Mouse (Mus musculus) midbrain, embryonic 13.5 days (tissue): ENCODE data around the gene Zfp866. TPM values are rescaled to one million over a fixed set of nuclear protein-coding genes. Genes with fewer than 3 reads are reported as not detected.
A peak's percentile ranks its signal among the peaks of the same experiment; 100 is the strongest.

Source experiments
- ATAC-seq: fragments of 200-750 bp; cut with Nextera tagmentation; 2 replicates; pipeline ENCODE4 v1.8.0; 2017; ENCODE audit warnings: mild to moderate bottlenecking, moderate TSS enrichment, moderate library complexity
- H3K27ac ChIP-seq: fragments of 300-500 bp; sonication (generic); 2 replicates; pipeline ENCODE4 v1.5.1; 2015; ENCODE audit warnings: inconsistent platforms, mild to moderate bottlenecking, moderate library complexity
- H3K27me3 ChIP-seq: fragments of 300-500 bp; sonication (generic); 2 replicates; pipeline ENCODE4 v1.6.1; 2015; ENCODE audit warnings: mild to moderate bottlenecking, inconsistent platforms
- H3K36me3 ChIP-seq: fragments of 300-500 bp; sonication (generic); 2 replicates; pipeline ENCODE4 v1.6.1; 2015; ENCODE audit warnings: mild to moderate bottlenecking, inconsistent platforms
- H3K4me1 ChIP-seq: fragments of 300-500 bp; sonication (generic); replicated peaks from 2 replicates; pipeline ENCODE4 v1.6.1; 2015; ENCODE audit warnings: inconsistent platforms
- H3K4me2 ChIP-seq: fragments of 300-500 bp; sonication (generic); replicated peaks from 2 replicates; pipeline ENCODE4 v1.6.1; 2015; ENCODE audit warnings: moderate library complexity, mild to moderate bottlenecking, inconsistent platforms
- H3K4me3 ChIP-seq: fragments of 300-500 bp; sonication (generic); replicated peaks from 2 replicates; pipeline ENCODE4 v1.5.1; 2015; ENCODE audit warnings: mild to moderate bottlenecking, inconsistent platforms
- H3K9ac ChIP-seq: fragments of 300-500 bp; sonication (generic); replicated peaks from 2 replicates; pipeline ENCODE4 v1.6.1; 2015; ENCODE audit warnings: mild to moderate bottlenecking, inconsistent platforms
- H3K9me3 ChIP-seq: fragments of 300-500 bp; sonication (generic); 2 replicates; pipeline ENCODE4 v1.6.1; 2016; ENCODE audit warnings: mild to moderate bottlenecking, inconsistent platforms
- WGBS: fragments of 180-500 bp; shearing (Covaris S2); methylation state at CpG from one replicate; pipeline ENCODE4 v1.1.7; 2015; 5-methylcytosine and 5-hydroxymethylcytosine counted together
- polyA plus RNA-seq: library from polyadenylated mRNA; unstranded; fragments of >200 nt; fragmentation: Nextera tagmentation; extraction: Ambion mirVana; gene quantifications from 2 replicates; pipeline ENCODE4 v1.2.1, GENCODE M21; 2015

Gene Zfp866
- 49.1 and 51.7 TPM in 2 replicates for polyA plus RNA-seq

DNA sequence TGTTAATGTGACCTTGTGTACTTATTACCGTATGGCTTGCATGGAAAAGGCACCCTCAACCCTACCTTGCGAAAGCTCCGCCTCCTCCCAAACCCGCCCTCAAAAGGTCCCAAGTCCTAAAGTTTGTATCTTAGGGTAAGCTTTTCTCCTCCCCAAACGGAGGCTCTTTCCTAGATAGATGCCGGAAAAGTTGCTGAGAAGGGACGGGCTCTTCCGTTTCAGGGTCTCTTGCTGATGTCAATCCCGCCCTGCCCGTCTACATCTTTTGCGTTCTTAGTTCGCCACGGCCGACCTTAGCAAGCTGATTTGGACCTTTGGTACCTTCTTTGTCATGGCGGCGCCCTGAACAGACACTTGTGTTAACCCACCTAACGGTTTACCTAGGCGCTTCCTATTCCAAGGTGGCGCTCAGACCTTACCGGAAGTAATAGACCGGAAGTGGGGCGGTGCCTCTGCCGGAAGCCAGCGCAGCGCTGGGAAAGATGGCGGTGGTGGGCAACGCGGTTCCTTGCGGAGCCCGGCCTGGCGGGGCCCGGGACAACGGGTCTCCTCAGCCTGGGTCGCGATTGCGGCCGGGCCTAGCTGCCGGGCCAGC, at the start of gene Zfp866, which contains the start of gene Atp13a1:
Gene Zfp866, minus strand, starts transcription at position 406 of the 595 bp plus-strand sequence.
Gene Atp13a1, plus strand, starts transcription at position 391 of the 595 bp plus-strand sequence.
- Histone ChIP-seq H3K4me3 (peak within 1 kb of the TSS; percentile 100), H3K4me2 (peak within 1 kb of the TSS; percentile 82), H3K4me1 (peaks cover 27% of the 10 kb centered on the region), H3K9ac (peak within 1 kb of the TSS; percentile 99), H3K27ac (peak within 1 kb of the TSS; percentile 82), H3K27me3 (no peaks in the 10 kb centered on the region), H3K9me3 (no peaks in the 10 kb centered on the region), H3K36me3 (peaks cover 27% of the 10 kb centered on the region)
- ATAC-seq, result peak; percentile 97
- WGBS, result under 1% methylated on average over 38 of the region's 38 CpGs

DNA sequence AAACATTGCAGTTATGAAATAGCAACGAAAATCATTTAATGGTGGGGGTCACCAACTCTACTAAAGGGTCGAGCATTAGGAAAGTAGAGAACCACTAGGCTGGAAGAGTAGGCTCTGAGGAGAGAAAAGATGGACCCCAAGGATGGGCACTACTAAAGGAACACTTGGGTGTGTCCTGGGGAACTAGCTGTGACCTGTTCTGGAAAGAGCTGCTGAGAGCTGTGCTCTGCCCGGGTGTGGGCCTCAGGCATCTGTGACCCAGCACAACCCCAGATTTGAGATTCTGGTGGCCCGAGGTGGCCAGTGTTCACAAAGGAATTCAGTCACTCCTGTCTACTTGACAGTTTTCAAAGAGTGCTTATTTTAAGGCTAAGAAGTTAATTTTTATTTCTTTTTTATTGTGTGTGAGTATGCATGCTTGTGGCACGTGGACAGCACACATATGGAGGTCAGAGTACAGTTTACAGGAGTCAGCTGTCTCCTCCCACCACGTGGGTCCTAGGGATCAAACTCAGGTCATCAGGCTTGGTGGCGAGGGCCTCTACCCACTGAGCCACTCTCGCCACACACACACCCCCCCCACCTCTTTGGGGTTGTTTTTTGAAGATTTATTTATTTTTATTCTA, 46.2 kb upstream of the Zfp866 start:
- no peak for ATAC-seq

DNA sequence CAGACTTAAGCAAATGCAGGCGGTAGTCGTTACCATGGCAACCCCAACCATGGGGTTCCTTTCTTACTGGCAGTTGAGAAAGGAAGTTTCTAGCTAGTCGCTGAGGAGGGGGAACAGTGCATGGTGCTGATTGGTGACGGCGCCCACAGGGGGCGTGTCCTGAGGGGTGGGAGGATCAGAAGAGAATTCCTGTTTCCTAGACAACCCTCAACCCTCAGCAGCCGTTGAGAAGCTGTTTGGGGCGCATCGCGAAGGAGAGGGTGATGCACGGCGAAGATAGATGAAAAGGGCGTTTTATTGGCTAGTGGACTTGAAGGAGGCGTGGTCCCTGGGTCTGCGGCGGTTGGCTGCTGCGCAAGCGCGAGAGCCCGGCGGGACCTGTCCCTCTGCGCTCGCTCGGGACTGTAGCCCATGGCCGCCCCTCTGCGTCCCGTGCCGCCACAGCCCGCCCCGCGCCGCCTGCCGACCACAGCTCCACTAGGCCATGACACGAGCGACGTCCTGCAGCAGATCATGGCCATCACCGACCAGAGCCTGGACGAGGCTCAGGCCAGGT, 41.4 kb upstream of the Zfp866 start, which contains the start of gene Pbx4:
Gene Pbx4, plus strand, starts transcription at position 194 of the 556 bp plus-strand sequence.
- Histone ChIP-seq H3K36me3 (peaks cover 28% of the 10 kb centered on the region), H3K4me2 (peak within 1 kb of the TSS; percentile 80), H3K27me3 (no peaks in the 10 kb centered on the region), H3K9ac (peak within 1 kb of the TSS; percentile 77), H3K4me1 (peaks cover 25% of the 10 kb centered on the region), H3K4me3 (peak within 1 kb of the TSS; percentile 76), H3K9me3 (no peaks in the 10 kb centered on the region), H3K27ac (peak within 1 kb of the TSS; percentile 89)
- peak; percentile 99 for ATAC-seq
- under 1% methylated on average over 38 of the region's 38 CpGs for WGBS

More for the DNA sequence above, 46.2 kb upstream of the Zfp866 start:
- H3K4me3 ChIP-seq, result no peak overlapping the region
- H3K27ac ChIP-seq, result no peak overlapping the region
- WGBS, result 88% methylated on average over 8 of the region's 8 CpGs
- peaks cover 16% of the 10 kb centered on the region for H3K4me1 ChIP-seq
- H3K27me3 ChIP-seq, result no peaks in the 10 kb centered on the region
- no peak overlapping the region for H3K4me2 ChIP-seq
- no peaks in the 10 kb centered on the region for H3K9me3 ChIP-seq
- H3K36me3 ChIP-seq, result peaks cover 32% of the 10 kb centered on the region
- no peak overlapping the region for H3K9ac ChIP-seq

DNA sequence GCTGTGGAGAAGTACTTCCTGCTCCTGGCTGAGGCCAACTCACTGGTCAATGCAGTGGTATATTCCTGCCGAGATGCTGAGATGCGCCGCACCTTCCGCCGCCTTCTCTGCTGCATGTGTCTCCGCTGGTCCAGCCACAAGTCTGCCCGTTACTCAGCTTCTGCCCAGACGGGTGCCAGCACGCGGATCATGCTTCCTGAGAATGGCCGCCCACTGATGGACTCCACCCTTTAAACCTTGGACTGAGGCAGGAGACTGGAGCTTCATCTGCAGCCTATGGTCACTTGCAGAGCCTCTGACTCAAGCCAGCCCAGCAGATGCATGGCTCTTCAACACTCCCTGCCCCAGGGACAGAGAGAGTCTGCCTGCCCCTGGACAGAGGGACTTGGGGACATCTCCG, 35.4 kb upstream of the Zfp866 start:
- 92% methylated on average over 12 of the region's 12 CpGs for WGBS
- Histone ChIP-seq H3K9ac (no peak overlapping the region), H3K9me3 (no peaks in the 10 kb centered on the region), H3K27me3 (peaks cover 19% of the 10 kb centered on the region), H3K27ac (no peak overlapping the region), H3K4me1 (peaks cover 43% of the 10 kb centered on the region), H3K4me2 (no peak overlapping the region), H3K36me3 (peaks cover 45% of the 10 kb centered on the region), H3K4me3 (no peak overlapping the region)
- ATAC-seq, result no peak

DNA sequence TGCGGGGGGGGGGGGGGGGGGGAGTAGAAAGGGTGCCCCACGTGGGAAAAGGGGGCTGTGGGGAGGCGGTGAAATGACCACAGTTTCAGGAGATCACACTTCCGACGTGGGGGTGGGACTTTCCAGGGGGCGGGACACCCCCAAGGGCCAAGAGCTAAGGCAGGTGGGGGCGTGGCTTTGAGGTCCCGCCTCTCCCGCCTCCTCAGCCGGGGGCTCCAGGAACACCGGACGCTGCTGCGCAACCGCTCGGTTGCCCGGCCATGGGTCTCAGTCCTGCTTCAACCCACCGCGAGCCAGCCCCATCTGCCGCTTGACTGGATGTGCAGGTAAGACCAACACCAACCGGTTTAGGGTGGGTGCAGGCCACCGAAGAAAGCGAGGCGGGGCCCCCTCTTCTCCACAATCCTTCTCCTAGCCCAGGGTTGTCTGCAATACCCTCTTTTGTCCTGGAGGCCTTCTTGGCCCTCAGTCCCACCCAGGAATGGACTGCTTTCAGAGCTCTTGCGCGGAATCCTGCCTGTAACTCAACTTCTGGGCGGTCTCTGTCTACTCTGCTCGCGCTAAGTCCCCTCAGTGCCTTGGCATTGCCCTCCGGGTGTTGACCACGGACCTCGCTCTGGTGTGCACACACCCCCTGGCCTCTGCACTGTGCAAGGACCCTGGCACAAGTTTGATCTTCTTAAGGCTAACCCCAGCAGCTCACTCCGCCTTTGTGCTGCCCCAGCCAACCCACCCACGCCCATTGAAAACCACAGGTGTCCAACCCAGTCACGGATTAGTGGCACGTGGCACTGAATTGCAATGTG, 31.6 kb upstream of the Zfp866 start, which contains the start of gene Lpar2:
Gene Lpar2, plus strand, starts transcription at position 44 of the 806 bp plus-strand sequence.
- Histone ChIP-seq H3K4me3 (peak within 1 kb of the TSS; percentile 62), H3K4me2 (peak within 1 kb of the TSS; percentile 78), H3K36me3 (peaks cover 53% of the 10 kb centered on the region), H3K4me1 (peaks cover 41% of the 10 kb centered on the region), H3K9me3 (no peaks in the 10 kb centered on the region), H3K27me3 (peaks cover 29% of the 10 kb centered on the region), H3K9ac (peak within 1 kb of the TSS; percentile 78), H3K27ac (peak within 1 kb of the TSS; percentile 79)
- ATAC-seq, result peak; percentile 84
- WGBS, result under 1% methylated on average over 32 of the region's 35 CpGs

DNA sequence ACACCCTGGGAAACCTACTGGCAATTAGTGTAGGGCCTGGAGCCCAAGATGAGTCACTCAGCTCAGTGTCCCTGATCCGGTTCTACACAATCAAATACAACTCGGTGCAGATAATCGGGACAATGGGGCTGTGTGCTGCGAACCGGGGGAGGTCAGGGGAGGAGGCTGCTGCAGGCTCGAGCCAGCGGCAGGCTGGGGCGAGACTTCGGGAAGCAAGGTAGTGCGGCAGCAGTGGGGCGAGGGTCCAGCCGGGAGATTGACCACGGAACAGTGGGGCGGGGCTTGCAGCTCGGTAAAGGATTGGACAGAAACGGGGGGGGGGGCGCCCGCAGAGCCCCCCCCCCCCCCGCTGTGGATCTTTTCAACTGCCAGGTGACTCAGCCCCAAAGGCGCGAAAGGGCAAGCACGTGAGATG, 31.0 kb upstream of the Zfp866 start:
- ATAC-seq, result peak; percentile 70
- peak overlapping the region; percentile 78 for H3K9ac ChIP-seq
- H3K36me3 ChIP-seq, result peaks cover 54% of the 10 kb centered on the region
- H3K4me2 ChIP-seq, result peak overlapping the region; percentile 78
- no peaks in the 10 kb centered on the region for H3K9me3 ChIP-seq
- WGBS, result 0% methylated on average over 12 of the region's 22 CpGs
- H3K27me3 ChIP-seq, result peaks cover 29% of the 10 kb centered on the region
- H3K4me1 ChIP-seq, result peaks cover 41% of the 10 kb centered on the region
- H3K4me3 ChIP-seq, result peak overlapping the region; percentile 62
- peak overlapping the region; percentile 79 for H3K27ac ChIP-seq

DNA sequence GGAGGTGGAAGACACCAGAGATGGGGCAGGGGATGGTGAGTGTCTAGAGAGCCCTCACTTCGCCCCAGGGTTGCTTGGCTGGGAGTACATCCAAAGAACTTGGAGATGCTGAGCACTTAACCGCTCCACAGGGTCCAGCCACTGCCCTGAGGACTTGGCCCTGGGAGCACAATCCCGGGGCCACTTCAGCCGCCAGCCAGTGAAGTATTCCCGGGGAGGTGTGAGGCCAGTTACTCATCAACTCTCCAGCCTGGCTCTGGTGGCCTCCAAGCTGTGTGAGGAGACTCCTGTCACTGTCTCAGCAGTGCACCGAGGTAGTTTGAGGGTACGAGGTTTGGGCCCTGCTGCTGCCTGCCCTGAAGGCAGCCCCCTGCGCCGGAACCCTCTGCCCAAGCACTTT, 29.5 kb upstream of the Zfp866 start:
- 91% methylated on average over 9 of the region's 9 CpGs for WGBS
- Histone ChIP-seq H3K9ac (no peak overlapping the region), H3K27me3 (peaks cover 25% of the 10 kb centered on the region), H3K27ac (no peak overlapping the region), H3K4me2 (no peak overlapping the region), H3K4me3 (no peak overlapping the region), H3K4me1 (peaks cover 39% of the 10 kb centered on the region), H3K36me3 (peaks cover 58% of the 10 kb centered on the region), H3K9me3 (no peaks in the 10 kb centered on the region)
- no peak for ATAC-seq

DNA sequence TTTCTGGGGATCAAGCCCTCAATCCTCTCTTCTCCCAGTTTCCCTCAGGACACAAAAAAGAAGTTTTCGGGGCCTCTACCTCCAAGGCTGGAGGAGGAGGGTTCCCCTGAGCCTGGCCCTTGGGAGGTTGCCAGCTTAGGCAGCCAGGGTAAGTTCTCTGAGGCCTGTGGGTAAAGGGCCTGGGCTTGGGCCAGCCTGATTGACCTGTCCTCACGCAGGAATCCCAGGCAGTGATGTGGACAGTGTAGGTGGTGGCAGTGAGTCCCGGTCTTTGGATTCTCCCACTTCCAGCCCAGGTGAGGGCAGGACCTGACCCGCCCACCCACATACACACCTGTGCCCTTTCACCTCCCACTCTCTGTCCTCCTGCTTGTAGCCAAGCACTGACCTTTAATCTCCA, 24.4 kb upstream of the Zfp866 start:
- 96% methylated on average over 4 of the region's 4 CpGs for WGBS
- Histone ChIP-seq H3K27me3 (peaks cover 1% of the 10 kb centered on the region), H3K36me3 (peaks cover 87% of the 10 kb centered on the region), H3K4me3 (no peak overlapping the region), H3K9me3 (no peaks in the 10 kb centered on the region), H3K27ac (no peak overlapping the region), H3K9ac (no peak overlapping the region), H3K4me1 (peaks cover 3% of the 10 kb centered on the region; the same call in 1 of the 2 replicates), H3K4me2 (no peak overlapping the region)
- no peak for ATAC-seq

DNA sequence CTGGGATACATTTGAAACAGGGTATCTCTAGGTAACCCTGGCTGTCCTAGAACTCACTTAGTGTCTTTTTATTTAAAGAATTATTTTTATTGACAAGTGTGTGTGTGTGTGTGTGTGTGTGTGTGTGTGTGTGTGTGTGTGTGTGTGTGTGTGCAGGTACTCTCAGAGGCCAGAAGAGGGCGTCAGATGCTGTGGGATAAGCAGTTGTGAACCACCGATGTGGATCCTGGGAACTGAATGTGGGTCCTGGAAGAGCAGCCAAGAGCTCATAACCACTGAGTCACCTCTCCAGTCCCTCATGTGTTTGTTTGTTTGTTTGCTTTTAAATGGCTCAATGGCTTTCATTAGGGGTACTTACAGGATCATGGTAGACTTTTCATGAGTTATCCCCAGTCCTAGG, 23.9 kb upstream of the Zfp866 start:
- H3K9me3 ChIP-seq, result no peaks in the 10 kb centered on the region
- H3K4me1 ChIP-seq, result peaks cover 8% of the 10 kb centered on the region; the same call in 1 of the 2 replicates
- H3K9ac ChIP-seq, result no peak overlapping the region
- no peak overlapping the region for H3K27ac ChIP-seq
- no peaks in the 10 kb centered on the region for H3K27me3 ChIP-seq
- no peak for ATAC-seq
- H3K4me3 ChIP-seq, result no peak overlapping the region
- H3K36me3 ChIP-seq, result peaks cover 84% of the 10 kb centered on the region
- H3K4me2 ChIP-seq, result no peak overlapping the region
- 80% methylated on average over 2 of the region's 2 CpGs for WGBS

DNA sequence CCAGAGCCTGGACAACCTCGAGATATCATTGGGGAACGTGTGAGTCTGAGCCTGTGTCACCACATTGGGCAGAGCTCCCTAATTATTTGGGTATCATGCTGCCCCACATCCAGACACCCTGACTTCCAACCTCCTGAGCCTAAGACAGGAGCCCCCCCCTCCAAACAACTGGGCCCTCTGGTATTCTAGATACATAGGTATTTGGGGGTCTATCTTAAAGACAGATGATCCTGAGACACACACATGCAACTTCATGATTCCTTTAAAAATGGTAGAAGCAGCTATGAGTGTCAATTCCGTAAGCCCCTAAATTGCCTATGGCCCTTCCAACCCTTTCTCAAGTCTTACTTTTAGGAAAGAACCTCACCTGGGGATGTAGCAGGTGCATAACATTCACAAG, 18.8 kb upstream of the Zfp866 start:
- 72% methylated on average over 3 of the region's 3 CpGs for WGBS
- Histone ChIP-seq H3K36me3 (peaks cover 75% of the 10 kb centered on the region), H3K4me2 (peak overlapping the region; percentile 83), H3K27ac (peak overlapping the region; percentile 11; the same call in 1 of the 2 replicates), H3K9ac (peak overlapping the region; percentile 28; the same call in 1 of the 2 replicates), H3K4me3 (peak overlapping the region; percentile 55; the same call in 1 of the 2 replicates), H3K9me3 (no peaks in the 10 kb centered on the region), H3K4me1 (peaks cover 25% of the 10 kb centered on the region), H3K27me3 (no peaks in the 10 kb centered on the region)
- no peak for ATAC-seq

DNA sequence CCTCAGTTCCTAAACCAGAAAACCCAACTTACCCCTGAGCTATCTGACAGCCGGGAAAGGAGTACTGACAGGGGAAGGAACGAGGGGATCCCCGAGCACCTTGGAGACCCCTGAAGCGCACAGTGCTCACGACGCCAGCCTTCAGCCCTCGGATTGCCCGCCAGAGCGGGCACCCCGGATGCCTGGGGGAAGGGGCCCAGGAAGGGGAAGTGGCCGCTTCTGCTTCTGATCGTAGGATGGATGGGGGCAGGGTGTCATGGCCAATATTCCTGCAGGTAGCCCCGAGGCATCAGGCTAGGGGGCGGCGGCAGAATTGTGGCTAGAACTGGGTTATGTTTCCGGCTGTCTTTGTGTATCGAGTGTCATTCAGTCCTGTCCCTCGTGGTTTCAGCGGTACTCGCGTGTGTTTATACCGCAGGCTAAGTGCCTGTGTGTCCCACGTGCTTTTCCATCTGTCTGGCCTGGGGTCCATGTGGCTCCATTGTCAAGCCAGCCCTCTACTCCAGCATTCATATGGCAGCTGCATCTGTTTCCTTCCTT, 18.0 kb upstream of the Zfp866 start:
- ATAC-seq, result peak; percentile 77
- H3K4me2 ChIP-seq, result peak overlapping the region; percentile 83
- H3K9me3 ChIP-seq, result no peaks in the 10 kb centered on the region
- H3K36me3 ChIP-seq, result peaks cover 74% of the 10 kb centered on the region
- H3K4me3 ChIP-seq, result peak overlapping the region; percentile 55
- no peaks in the 10 kb centered on the region for H3K27me3 ChIP-seq
- H3K9ac ChIP-seq, result peak overlapping the region; percentile 69
- peak overlapping the region; percentile 78 for H3K27ac ChIP-seq
- WGBS, result 5% methylated on average over 23 of the region's 23 CpGs
- peaks cover 25% of the 10 kb centered on the region for H3K4me1 ChIP-seq
